Comparison of ENCODE assay signal across 2 mouse cellular contexts in the genomic region with DNA sequence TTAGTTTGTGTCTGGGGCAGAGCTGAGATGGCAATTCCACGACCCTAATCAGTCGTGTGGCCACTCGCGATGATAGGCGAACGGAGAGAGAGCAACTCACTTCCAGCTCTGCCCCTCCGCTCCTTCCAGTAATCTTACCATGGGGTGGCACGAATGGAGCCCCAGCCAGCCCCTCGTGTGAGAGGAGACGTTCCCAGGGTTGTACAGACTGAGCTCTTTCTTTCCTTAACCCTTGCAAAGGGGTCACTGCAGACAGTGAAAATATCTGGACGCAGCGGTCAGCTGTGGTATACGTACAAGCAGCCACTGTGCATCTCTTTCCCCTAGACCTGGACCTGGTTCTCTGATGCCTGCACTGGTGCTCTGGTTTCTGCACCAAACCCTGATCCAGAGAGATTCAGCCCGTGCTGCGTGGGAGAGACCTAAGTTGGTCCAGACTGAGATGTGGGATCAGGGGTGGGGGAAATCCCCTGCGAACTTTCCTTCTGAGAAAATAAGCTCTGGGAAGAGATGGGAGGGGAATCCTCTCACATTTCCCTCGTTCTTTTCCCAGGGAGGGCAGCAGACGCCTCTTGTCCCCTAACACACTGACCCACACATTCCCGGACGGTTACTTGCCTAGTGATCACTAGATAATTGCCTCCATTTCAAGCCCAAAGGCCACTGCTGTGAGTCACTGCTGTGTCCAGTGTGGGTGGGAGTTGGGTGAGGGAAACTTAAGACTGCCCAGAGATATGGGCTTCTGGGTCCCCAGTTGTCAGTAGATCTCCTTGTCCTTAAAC.
TF ChIP-seq lines count a peak whose summit lies in the region.

No protein-coding gene starts in this region.

TF ChIP-seq in CH12.LX, 34 proteins besides CTCF, POLR2A, EP300 and RAD21 (continued from another document):
- no peak for TF ChIP-seq MXI1 (IDR thresholded peaks at IDR 0.05; ENCODE audit: low read depth, low read length)
- TF ChIP-seq ZMIZ1 (IDR thresholded peaks at IDR 0.05; ENCODE audit: low read depth, low read length), result no peak
- TF ChIP-seq E2F4 (IDR thresholded peaks at IDR 0.05; ENCODE audit: insufficient replicate concordance, low read depth, low read length), result no peak

TF ChIP-seq in myocyte, 11 proteins besides CTCF, POLR2A, EP300 and RAD21 (continued from another document):
- TF ChIP-seq E2F4 (IDR thresholded peaks at IDR 0.05; ENCODE audit: insufficient read depth), result no peak
